21 mouse cellular contexts compared by ENCODE assay signal in genomic region chr4:34234645-34235044, GRCm38 (mm10).
DNase-seq lines count a peak whose midpoint lies in the region; ATAC-seq and TF ChIP-seq lines count a peak whose summit lies in the region.
"Had no signal": no experiment of that assay in that cellular context is flagged by ENCODE, and none has a peak within 500 bp of the region (broad histone marks: within the 10 kb centered on the region; RNA-seq: fewer than 3 reads in every experiment).

No protein-coding gene starts in this region.

- no peak overlapping the region for H3K9ac ChIP-seq in hindbrain, embryonic 13.5 days
- no peak overlapping the region for H3K9ac ChIP-seq in hindbrain, postnatal 0 days (replicated peaks; ENCODE audit: low read length)
- no peak overlapping the region for H3K9ac ChIP-seq in midbrain, embryonic 13.5 days (replicated peaks)
- H3K9ac ChIP-seq: embryonic facial prominence, embryonic 12.5 days; forebrain, embryonic 13.5 days; heart, embryonic 13.5 days; liver, embryonic 15.5 days; stomach, embryonic 15.5 days had no signal

- no peak for ATAC-seq in hindbrain, embryonic 13.5 days (ENCODE audit: low FRiP score)
- ATAC-seq in hindbrain, postnatal 0 days: no peak
- ATAC-seq in midbrain, embryonic 13.5 days: no peak
- ATAC-seq: forebrain, embryonic 13.5 days; lung, postnatal 0 days had no signal

- no peak overlapping the region for H3K4me3 ChIP-seq in hindbrain, embryonic 13.5 days
- no peak overlapping the region for H3K4me3 ChIP-seq in hindbrain, postnatal 0 days (ENCODE audit: low read length)
- no peak overlapping the region for H3K4me3 ChIP-seq in midbrain, embryonic 13.5 days (replicated peaks)
- H3K4me3 ChIP-seq: embryonic facial prominence, embryonic 12.5 days; erythroblast, embryonic 14.5 days; forebrain, embryonic 13.5 days; heart, embryonic 13.5 days; layer of hippocampus, adult 2 months; liver, embryonic 15.5 days; stomach, embryonic 15.5 days had no signal

- no peaks in the 10 kb centered on the region for H3K27me3 ChIP-seq in hindbrain, embryonic 13.5 days
- no peaks in the 10 kb centered on the region for H3K27me3 ChIP-seq in hindbrain, postnatal 0 days (ENCODE audit: insufficient read depth, low read length)
- H3K27me3 ChIP-seq in midbrain, embryonic 13.5 days: no peaks in the 10 kb centered on the region
- H3K27me3 ChIP-seq: embryonic facial prominence, embryonic 12.5 days; forebrain, embryonic 13.5 days; liver, embryonic 15.5 days; stomach, embryonic 15.5 days had no signal

- H3K27ac ChIP-seq in hindbrain, embryonic 13.5 days: peak overlapping the region; percentile 31; the same call in 1 of the 2 replicates
- no peak overlapping the region for H3K27ac ChIP-seq in hindbrain, postnatal 0 days
- H3K27ac ChIP-seq in midbrain, embryonic 13.5 days: no peak overlapping the region
- H3K27ac ChIP-seq: embryonic facial prominence, embryonic 12.5 days; forebrain, embryonic 13.5 days; heart, embryonic 13.5 days; layer of hippocampus, adult 2 months; liver, embryonic 15.5 days; stomach, embryonic 15.5 days had no signal

- WGBS in hindbrain, embryonic 13.5 days: 60% methylated on average over 8 of the region's 8 CpGs
- WGBS in hindbrain, postnatal 0 days: 70% methylated on average over 8 of the region's 8 CpGs
- WGBS in midbrain, embryonic 13.5 days: 85% methylated on average over 8 of the region's 8 CpGs

- no peaks in the 10 kb centered on the region for H3K36me3 ChIP-seq in hindbrain, embryonic 13.5 days
- no peaks in the 10 kb centered on the region for H3K36me3 ChIP-seq in hindbrain, postnatal 0 days (ENCODE audit: insufficient read depth, low read length)
- no peaks in the 10 kb centered on the region for H3K36me3 ChIP-seq in midbrain, embryonic 13.5 days
- H3K36me3 ChIP-seq: embryonic facial prominence, embryonic 12.5 days; heart, embryonic 13.5 days; liver, embryonic 15.5 days; stomach, embryonic 15.5 days had no signal

- no peaks in the 10 kb centered on the region for H3K9me3 ChIP-seq in hindbrain, embryonic 13.5 days
- no peaks in the 10 kb centered on the region for H3K9me3 ChIP-seq in hindbrain, postnatal 0 days (ENCODE audit: low read length)
- no peaks in the 10 kb centered on the region for H3K9me3 ChIP-seq in midbrain, embryonic 13.5 days
- H3K9me3 ChIP-seq: embryonic facial prominence, embryonic 12.5 days; forebrain, embryonic 13.5 days; heart, embryonic 13.5 days; liver, embryonic 15.5 days; stomach, embryonic 15.5 days had no signal

- H3K4me2 ChIP-seq in hindbrain, embryonic 13.5 days: no peak overlapping the region
- no peak overlapping the region for H3K4me2 ChIP-seq in hindbrain, postnatal 0 days (ENCODE audit: low read depth, low read length)
- no peak overlapping the region for H3K4me2 ChIP-seq in midbrain, embryonic 13.5 days (replicated peaks)
- H3K4me2 ChIP-seq: embryonic facial prominence, embryonic 12.5 days; forebrain, embryonic 13.5 days; heart, embryonic 13.5 days; liver, embryonic 15.5 days; stomach, embryonic 15.5 days had no signal

- DNase-seq in hindbrain, postnatal 0 days (ENCODE audit: low spot score): no peak
- peak; percentile 27 for DNase-seq in kidney, adult 9 months
- peak; percentile 44 for DNase-seq in kidney, postnatal 10 days
- no peak for DNase-seq in thymus, postnatal 4 days
- DNase-seq in cerebellum, adult 9-10 months: no peak
- DNase-seq: cerebellum, adult 9-11 months; gastrocnemius, postnatal 14 days; heart, postnatal 36 days; layer of hippocampus, postnatal 36 days; midbrain, embryonic 14.5 days; thymus, adult 18-20 months had no signal

- H3K4me1 ChIP-seq in hindbrain, embryonic 13.5 days (replicated peaks): peaks cover 12% of the 10 kb centered on the region
- no peaks in the 10 kb centered on the region for H3K4me1 ChIP-seq in hindbrain, postnatal 0 days (ENCODE audit: insufficient read depth, low read length)
- peaks cover 5% of the 10 kb centered on the region; the same call in 1 of the 2 replicates for H3K4me1 ChIP-seq in midbrain, embryonic 13.5 days (replicated peaks)
- H3K4me1 ChIP-seq: forebrain, embryonic 13.5 days; heart, embryonic 13.5 days; liver, embryonic 15.5 days; stomach, embryonic 15.5 days had no signal

- no peak for TF ChIP-seq CTCF in hindbrain, postnatal 0 days (IDR thresholded peaks at IDR 0.05; ENCODE audit: low read depth)

Comparison
In these comparisons a context has a peak if more than half of its experiments do, and no peak if none do; other contexts are left out.
1. DNase-seq: peak in kidney, adult 9 months (single experiment) and kidney, postnatal 10 days (single experiment); none in hindbrain, postnatal 0 days (single experiment), thymus, postnatal 4 days (single experiment) and cerebellum, adult 9-10 months (single experiment).